Mouse (Mus musculus) frontal cortex, postnatal 14 days (tissue): ENCODE data around the gene Cdc42ep4.
A peak's percentile ranks its signal among the peaks of the same experiment; 100 is the strongest.

ENCODE experiments used
- DNase-seq, 2 experiments: peaks; one replicate each; pipeline ENCODE4 v3.0.0; 2022; ENCODE audit warnings: low spot score in 2 of 2

The Cdc42ep4 gene

GRCm38 (mm10) chr11:113777878-113778464, 26.3 kb upstream of the Cdc42ep4 start:
- DNase-seq = no peak

GRCm38 (mm10) chr11:113776851-113777511, 25.3 kb upstream of the Cdc42ep4 start:
- no peak for DNase-seq

- no peak for DNase-seq
Observed at GRCm38 (mm10) chr11:113774773-113775172, 23.1 kb upstream of the Cdc42ep4 start.

GRCm38 (mm10) chr11:113773191-113773590, 21.5 kb upstream of the Cdc42ep4 start:
- DNase-seq = no peak

DNA sequence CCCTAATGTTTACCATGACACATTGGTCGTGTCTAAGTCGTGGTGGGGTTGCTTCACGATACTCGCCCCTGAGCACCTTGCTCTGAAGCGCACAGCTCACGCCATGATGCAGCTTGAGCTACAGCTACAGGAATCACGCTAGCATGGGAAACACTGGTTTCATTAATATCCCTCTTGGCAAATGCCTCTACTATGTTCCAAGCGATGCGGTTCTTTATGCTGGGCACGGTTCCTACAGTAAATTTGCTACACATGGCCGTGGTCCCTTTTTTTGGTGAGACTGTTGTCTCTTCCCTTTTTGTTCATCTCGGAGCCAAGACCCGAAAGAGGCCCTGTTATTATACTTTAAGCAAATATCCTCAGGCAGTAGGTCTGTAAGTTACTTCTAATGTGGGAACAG, 19.5 kb upstream of the Cdc42ep4 start:
- no peak for DNase-seq

DNA sequence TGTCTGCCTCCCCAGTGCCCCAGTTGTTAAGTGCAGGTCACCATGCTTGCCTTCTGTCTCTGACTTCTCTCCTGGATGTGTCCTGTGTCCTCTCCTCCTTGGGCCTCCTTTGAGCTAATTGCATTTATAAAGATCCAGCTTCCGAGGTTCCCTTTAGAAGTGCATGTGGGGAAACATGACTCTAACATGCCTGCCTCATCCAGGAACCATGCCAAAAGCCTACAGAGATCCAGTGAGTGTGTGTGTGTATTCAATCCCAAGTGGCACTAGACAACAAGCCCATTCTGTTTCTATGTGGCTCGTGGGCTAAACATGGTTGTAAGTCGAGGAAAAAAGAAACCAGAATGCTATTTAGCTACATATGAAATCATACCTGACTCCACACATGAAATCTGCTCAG, 16.7 kb upstream of the Cdc42ep4 start:
- DNase-seq = no peak

- DNase-seq = no peak
Observed at GRCm38 (mm10) chr11:113767285-113767684, 15.6 kb upstream of the Cdc42ep4 start.

- DNase-seq = no peak
Observed at GRCm38 (mm10) chr11:113766284-113766985, 14.8 kb upstream of the Cdc42ep4 start.

- no peak for DNase-seq
Observed at GRCm38 (mm10) chr11:113764132-113764849, 12.6 kb upstream of the Cdc42ep4 start.

DNA sequence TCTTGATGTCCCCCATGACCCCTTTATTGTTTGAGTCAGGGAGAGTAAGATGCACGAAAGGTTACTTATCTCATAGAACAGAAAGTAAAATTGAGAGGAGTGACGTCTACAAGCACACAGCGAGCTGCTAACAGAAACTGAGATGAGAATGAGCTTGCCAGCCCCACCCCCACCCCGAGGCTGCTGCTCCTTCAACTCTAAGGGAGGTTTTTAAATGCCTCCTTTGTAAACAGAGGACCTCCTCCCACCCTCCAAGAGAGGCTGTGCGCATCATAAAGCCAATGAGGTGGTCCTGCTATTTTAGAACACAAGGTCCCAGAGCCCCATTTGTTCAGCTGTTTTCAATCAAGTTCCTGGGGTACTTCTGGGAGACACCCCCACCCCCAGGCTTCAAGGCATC, 11.8 kb upstream of the Cdc42ep4 start:
- no peak for DNase-seq

GRCm38 (mm10) chr11:113762136-113762797, 10.6 kb upstream of the Cdc42ep4 start:
- DNase-seq = no peak

GRCm38 (mm10) chr11:113761646-113762045, 10.0 kb upstream of the Cdc42ep4 start:
- DNase-seq = no peak

DNA sequence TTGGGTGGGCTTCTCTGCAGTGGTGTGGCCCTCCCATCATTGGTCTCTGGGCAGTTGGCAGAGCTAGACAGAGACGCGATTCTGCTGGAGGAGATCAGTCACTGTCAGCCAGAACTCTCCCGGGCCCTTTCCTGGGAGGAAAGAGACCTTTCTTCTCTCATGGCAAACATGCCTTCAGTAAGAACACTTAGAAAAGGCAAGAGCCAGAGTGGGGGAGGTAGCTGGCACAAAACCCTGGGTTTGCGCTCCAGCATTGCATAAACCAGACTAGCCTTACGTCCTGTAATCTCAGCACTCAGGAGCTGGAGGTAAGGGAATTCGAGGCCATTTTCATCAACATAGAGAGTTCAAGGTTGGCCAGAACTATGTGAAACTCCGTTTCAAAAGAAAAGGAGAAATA, 8.8 kb upstream of the Cdc42ep4 start:
- DNase-seq = no peak

- DNase-seq = no peak
Observed at GRCm38 (mm10) chr11:113758851-113759250, 7.2 kb upstream of the Cdc42ep4 start.

DNA sequence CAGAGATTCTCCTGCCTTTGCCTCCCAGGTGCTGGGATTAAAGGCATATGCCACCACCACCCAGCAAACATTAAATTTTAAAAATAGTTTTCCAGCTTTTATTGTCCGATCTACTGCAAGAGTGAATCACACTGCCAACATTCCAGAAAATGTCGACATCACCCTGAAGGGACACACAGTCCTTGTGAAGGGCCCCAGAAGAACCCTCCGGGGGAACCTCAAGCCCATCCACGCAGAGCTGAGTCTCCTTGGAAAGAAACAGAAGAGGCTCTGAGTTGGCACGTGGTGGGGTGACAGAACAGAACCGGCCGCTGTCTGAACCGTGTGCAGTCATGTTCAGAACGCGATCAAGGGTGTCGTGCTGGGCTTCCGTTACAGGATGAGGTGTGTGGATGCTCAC, 4.9 kb upstream of the Cdc42ep4 start:
- no peak for DNase-seq

DNA sequence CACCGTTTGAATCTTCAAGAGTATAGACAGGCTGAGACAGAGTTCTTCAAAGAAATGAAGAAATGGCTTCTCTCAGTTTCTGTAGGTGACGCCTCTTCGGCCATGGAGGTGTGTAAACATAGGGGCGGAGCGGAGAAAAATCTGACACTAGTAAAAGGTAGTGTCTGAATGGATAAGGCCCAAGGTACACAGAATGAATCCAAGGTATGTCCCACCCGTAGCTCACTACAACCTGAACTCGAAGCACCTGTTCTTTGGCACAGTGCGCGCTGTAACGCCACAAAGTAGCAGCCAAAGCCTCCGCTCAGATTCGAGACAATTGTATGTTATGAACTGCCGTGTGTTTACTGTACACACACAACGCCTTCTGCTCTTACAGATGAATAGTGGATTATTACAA, 4.2 kb upstream of the Cdc42ep4 start:
- no peak for DNase-seq

- no peak for DNase-seq
Observed at GRCm38 (mm10) chr11:113754845-113755244, 3.2 kb upstream of the Cdc42ep4 start.

DNA sequence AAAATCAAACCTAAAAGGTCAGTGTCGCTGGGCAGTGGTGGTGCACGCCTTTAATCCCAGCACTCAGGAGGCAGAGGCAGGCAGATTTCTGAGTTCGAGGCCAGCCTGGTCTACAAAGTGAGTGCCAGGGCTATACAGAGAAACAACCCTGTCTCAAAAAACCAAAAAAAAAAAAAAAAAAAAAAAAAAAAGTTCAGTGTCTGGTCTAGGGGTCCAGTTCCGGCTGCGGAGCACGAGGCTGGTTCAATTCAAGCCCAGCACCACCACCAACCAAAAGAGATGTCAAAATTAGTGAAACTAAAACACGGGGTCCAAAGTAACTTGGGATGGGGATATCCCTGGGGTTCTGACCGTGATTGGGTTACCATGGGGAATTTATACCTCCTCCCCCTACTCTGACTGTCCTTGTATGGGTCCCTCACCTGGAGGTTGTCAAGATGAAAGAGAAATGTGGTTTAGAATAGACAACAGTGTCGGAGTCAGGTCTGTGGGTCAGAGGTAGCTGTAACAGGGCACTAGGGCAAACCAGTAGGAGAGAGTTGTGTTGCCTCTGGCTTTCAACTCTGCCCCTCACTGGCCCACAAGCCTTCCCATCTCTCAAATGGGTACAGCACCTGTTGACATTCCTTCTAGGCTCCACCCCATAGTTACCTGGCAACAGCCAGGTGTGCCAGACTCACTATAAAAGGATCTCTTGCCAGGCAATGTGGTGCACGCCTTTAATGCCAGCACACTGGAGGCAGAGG, 1.2 kb upstream of the Cdc42ep4 start:
- no peak for DNase-seq

DNA sequence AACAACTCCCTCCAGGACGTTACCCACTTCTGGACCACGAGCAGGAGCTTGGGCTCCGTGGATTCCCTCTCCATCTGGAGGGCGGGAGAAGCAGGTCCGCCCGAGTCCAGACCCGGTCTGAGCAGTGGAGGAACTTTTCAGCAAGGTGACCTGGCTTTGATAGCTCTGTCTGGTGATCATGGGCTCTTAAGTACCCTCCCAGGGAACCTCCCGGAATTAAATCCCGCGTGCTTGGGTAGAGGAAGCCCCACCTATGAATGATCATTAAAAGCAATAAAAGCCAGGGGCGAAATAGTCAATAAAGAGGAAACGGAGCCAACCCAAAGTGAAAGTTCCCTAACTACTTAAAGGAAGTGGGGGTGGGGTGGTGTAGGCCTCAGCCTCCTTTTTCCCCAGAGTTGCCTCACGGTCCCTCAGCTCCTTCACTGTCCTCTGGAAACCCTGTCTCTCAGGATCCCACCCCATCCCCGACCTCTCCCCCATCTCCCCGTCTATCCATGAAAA, 529 bp upstream of the Cdc42ep4 start:
- DNase-seq = no peak

GRCm38 (mm10) chr11:113750571-113751483, 854 bp downstream of the Cdc42ep4 start:
- DNase-seq = peak; percentile 44 to 48
